Mouse (Mus musculus): Measurements from ENCODE around the gene Prkaa2.

- TF ChIP-seq CHD2 (IDR thresholded peaks at IDR 0.05; ENCODE audit: low read depth, low read length) (no peak), ZC3H11A (IDR thresholded peaks at IDR 0.05; ENCODE audit: borderline replicate concordance, low read depth, low read length) (no peak), ZNF384 (IDR thresholded peaks at IDR 0.05; ENCODE audit: low read depth, low read length) (no peak)
These were observed 33.5 kb downstream of the Prkaa2 start for GRCm38 (mm10) chr4:105076152-105076551.

All from ES-E14 (cell line).